Mouse (Mus musculus): Measurements from ENCODE around the gene Daglb.

The Daglb gene

DNA sequence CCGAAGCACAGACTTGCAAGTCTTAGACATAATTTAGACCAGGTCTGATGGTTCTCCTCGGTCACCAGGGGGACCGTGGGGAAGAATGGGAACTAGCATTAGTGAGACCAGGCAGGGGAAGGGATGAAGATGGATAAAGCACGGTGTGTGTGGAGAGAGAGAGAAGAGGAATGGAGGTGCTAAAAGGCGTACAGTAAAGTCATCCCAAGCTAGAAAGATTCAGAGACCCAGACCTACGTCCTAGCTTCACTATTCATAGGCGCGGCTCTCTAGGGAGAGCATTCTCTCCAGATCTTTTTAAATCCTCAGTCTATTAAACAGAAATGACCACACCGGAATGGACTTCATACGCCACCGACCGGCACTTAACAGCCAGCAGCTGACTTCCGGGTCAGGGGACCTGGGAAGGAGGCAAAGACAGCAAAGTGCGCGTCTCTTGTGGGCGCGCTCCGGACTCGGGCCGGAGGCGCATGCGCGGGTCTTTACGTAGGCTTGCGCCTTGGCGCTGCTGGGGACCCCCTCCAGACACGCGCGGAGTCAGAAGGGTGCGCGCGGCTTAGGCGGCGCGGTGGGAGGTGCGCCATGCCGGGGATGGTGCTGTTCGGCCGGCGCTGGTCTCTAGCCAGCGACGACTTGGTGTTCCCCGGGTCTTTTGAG is at the start of gene Daglb:
Daglb (plus strand) TSS at position 485 of the 657 bp plus-strand sequence.
- DNase-seq (ENCODE audit: low read depth, low spot score), result peak; percentile 90

DNA sequence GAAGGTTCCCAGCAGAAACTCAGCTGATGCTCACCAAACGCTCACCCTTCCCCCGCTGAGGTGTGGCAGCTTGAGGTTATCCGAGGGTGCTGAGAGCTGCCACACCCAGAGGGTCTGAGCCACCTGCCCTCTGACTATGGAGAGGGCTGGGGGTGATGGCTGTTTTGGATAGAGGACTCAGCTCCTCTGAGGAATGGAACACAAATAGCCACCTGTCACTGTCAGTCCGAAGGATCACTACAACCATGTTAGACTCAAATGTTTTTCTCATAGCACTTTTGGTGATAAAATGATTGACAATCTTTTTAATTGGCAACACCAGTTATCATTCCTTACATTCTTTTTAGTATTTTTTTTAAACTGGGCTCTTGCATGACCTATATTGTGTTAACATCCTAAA is 42.9 kb upstream of the Daglb start:
- DNase-seq (ENCODE audit: low read depth, low spot score), result no peak

- DNase-seq (ENCODE audit: low read depth, low spot score), result no peak
Measured at GRCm38 (mm10) chr5:143422990-143423389, 41.4 kb upstream of the Daglb start.

- peak; percentile 42 for DNase-seq (ENCODE audit: low read depth, low spot score)
Measured at GRCm38 (mm10) chr5:143423899-143424519, 40.4 kb upstream of the Daglb start.

GRCm38 (mm10) chr5:143434421-143434820 is 30.0 kb upstream of the Daglb start:
- peak; percentile 70 for DNase-seq (ENCODE audit: low read depth, low spot score)

GRCm38 (mm10) chr5:143441298-143441697 is 23.1 kb upstream of the Daglb start:
- no peak for DNase-seq (ENCODE audit: low read depth, low spot score)

GRCm38 (mm10) chr5:143441753-143442152 is 22.6 kb upstream of the Daglb start:
- no peak for DNase-seq (ENCODE audit: low read depth, low spot score)

DNA sequence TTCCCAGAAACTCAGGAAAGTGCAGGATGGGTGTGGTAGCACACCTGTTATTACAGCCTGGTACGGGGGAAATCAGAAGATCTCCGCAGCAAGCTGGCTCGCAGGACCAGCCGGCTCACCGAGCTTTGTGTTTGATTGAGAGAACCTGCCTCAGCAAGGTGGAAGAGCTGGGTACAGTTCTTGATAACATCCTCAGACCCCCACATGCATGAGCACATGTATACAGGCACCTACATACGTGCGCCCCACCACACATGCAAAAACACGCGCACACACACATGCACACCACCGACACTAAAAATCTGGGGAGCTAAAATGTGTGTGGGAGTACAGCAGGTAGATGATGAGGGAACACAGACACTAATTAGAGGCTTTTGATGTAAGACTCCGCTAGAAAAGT is 713 bp upstream of the Daglb start:
- DNase-seq (ENCODE audit: low read depth, low spot score), result no peak

DNA sequence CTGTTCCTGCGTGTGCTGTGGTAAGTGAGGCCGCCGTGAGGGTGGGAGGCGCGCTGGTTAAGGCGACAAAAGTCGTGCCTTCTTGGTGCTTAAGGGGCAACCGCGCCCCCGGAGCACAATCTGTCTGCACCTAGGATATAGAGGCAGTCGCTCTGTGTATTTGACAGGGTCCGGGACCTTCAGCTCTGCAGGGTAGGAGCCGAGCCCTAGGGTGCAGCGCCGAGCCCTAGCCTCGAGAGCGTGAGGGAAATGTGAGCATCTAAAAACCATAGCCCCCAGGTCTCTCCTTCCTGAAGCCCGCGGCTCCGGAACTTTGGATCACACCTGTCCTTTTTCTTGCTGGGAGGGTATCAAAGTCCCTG is 354 bp downstream of the Daglb start:
- DNase-seq (ENCODE audit: low read depth, low spot score), result no peak

DNA sequence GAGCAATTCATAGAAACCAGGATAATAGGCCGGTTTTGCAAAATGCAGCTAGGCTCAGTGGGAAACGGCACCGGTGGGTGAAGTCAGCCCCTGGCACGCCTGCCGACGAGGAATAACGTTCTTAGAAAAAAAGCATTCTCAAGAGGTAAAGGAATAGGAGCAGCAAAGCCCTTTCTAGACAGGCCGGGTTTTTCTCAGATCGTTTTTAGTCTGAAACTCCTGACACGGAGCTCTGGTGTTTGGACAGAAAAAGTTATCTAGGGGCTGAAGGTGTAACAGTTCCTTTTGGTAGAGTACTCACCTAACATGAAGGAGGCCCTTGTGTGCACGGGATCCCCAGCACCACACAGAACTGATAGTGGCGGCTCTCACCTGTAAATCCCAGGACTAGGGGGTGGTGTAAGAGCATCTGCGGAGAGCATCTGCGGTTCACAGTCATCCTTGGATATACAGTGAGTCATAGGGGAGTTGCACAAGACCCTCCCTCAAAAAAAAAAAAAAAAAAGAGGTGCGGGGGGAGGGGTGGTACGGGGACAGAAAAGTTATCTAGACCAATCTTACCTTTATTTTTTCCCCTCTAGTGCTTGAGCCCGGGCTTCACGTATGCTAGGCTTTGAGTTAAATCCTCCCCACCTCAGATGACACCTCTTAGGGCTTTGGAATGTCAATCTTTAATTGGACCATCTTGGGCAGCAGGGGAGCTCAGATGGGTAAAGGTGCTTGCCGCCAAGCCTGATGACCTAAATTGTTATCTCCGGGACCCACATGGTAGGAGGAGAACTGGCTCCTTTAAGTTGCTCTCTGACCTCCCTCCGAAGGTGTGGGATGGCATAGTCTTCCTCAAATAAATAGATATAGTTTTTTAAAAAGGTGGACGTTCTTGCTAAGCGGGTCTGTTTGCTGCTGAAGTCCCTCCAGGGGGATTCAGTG is 1.0 kb downstream of the Daglb start:
- DNase-seq (ENCODE audit: low read depth, low spot score), result no peak

- no peak for DNase-seq (ENCODE audit: low read depth, low spot score)
Measured at GRCm38 (mm10) chr5:143466891-143467669, 2.7 kb downstream of the Daglb start.

- DNase-seq (ENCODE audit: low read depth, low spot score), result no peak
Measured at GRCm38 (mm10) chr5:143467931-143468330, 3.5 kb downstream of the Daglb start.

GRCm38 (mm10) chr5:143469628-143470027 is 5.2 kb downstream of the Daglb start:
- no peak for DNase-seq (ENCODE audit: low read depth, low spot score)

DNA sequence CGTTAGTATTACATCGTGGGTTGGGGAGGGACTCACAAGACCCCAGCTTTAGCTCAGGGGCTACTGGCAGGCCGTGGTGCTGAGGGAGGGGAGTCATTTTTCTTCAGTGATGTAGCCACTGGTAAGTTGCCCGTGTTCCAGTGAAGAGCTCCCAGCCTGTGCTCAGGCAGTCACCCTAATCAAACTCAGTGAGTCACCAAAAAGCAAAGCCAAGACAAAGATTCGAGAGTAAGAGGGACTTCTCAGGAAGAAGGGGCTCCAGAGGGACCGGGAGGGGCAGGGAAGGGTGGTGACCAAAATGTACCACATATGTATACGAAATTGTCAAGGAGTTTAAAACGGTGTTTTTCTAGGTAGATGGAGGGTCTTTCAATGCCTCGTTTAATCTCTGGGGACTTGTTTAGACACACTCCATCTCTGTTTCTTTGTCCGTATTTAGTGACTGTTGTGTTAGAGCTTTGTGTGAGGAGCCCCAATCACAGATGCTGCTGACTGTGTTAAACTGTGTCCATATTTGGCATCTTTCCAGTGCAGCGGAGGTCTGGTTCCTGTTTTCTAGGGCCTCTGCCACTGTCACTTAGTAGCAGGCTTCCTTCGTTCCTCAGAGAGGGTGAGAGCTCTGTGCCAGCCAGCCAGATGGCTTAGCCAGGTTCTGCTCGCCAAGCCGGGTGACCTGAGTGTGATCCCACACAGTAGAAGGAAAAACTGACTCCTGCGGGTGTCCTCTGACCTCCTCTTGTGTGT is 6.2 kb downstream of the Daglb start:
- DNase-seq (ENCODE audit: low read depth, low spot score), result no peak

DNA sequence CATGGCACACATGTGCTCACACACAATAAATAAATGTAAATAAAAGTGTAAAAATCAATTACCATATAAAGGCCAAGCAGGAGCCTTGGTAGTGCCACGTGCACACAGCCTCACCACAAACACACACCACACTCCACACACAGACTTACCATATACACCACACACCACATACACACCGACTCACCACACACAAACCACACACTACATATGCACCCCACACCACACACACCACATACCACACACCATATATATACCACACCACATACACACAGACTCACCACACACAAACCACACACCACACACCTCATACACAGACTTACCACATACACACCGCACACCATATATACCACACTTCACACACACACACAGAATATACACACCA is 6.8 kb downstream of the Daglb start:
- no peak for DNase-seq (ENCODE audit: low read depth, low spot score)

GRCm38 (mm10) chr5:143471953-143472618 is 7.7 kb downstream of the Daglb start:
- no peak for DNase-seq (ENCODE audit: low read depth, low spot score)

DNA sequence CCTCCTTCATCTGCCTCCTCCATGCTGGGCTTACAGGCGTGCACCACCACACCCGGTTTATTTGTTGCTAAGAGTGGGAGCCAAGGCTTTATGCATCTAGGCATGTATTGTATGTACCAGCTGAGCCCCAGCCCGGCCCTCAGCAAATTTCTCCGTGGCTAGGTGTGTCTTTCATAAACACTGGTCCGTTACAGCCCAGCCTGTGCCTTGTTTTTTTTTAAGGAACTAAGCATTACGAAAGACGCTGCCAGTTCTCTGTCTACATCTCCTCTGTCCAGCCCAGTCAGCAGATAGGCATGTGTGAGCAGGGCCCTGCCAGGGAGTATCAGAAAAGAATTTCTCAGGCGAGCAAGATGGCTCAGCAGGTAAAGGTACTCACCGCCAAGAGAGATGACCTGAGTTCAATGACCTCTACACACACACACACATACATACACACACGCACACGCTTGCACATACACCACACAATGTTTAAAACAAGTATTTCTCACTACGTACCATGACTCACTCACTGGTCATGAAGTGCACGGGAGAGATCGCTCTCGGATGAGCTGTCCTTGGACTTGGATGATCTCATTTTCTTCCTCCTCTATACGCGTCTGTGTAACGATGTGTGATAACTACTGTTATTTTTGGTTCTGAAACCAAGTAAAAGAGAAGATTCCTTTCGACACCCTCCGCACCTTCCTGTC is 10.9 kb downstream of the Daglb start:
- no peak for DNase-seq (ENCODE audit: low read depth, low spot score)

- no peak for DNase-seq (ENCODE audit: low read depth, low spot score)
Measured at GRCm38 (mm10) chr5:143476013-143476412, 11.6 kb downstream of the Daglb start.

DNA sequence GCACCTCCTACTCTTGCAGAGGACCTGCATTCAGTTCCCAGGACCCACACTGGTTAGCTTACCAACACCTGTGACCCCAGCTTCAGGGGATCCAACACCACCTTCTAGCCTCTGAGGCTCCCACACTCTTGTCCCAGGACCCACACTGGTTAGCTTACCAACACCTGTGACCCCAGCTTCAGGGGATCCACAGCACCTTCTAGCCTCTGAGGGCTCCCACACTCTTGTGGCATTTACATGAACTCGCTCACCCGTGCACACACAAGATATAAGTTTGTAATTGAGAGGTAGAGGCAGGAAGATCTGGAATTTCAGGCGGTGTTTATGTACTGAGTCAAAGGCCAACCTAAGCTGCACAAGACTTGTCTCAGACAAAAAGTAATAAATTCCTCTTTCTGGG is 13.5 kb downstream of the Daglb start:
- no peak for DNase-seq (ENCODE audit: low read depth, low spot score)

GRCm38 (mm10) chr5:143484955-143485354 is 20.6 kb downstream of the Daglb start:
- DNase-seq (ENCODE audit: low read depth, low spot score), result no peak
